Mouse (Mus musculus): Measurements from ENCODE around the gene Tmub2. TPM values are rescaled to one million over a fixed set of nuclear protein-coding genes. Genes with fewer than 3 reads are reported as not detected.

The Tmub2 gene
- polyA plus RNA-seq, 1 experiment from 2014 or later, result 36.4 TPM

- ATAC-seq (replicated peaks; ENCODE audit: insufficient number of reproducible peaks, insufficient read depth, low FRiP score, low read depth), result no peak
- Histone ChIP-seq H3K9ac (0 out of 2 replicates have a peak overlapping the region, but pooled peaks have one; percentile 55), H3K4me1 (replicated peaks) (peaks cover 27% of the 10 kb centered on the region), H3K4me2 (peak overlapping the region; percentile 77), H3K36me3 (peaks cover 58% of the 10 kb centered on the region), H3K27me3 (no peaks in the 10 kb centered on the region), H3K27ac (peak overlapping the region; percentile 74; the same call in 1 of the 2 replicates), H3K4me3 (peak overlapping the region; percentile 51), H3K9me3 (replicated peaks) (no peaks in the 10 kb centered on the region)
- 82% methylated on average over 22 of the region's 22 CpGs for WGBS
Observed at GRCm38 (mm10) chr11:102309821-102310617, 25.3 kb downstream of the Tmub2 start.

- H3K9ac ChIP-seq, result no peak overlapping the region; the same call in 1 of the 2 replicates
- no peaks in the 10 kb centered on the region for H3K27me3 ChIP-seq
- H3K27ac ChIP-seq, result no peak overlapping the region
- ATAC-seq (replicated peaks; ENCODE audit: insufficient number of reproducible peaks, insufficient read depth, low FRiP score, low read depth), result no peak
- H3K4me3 ChIP-seq, result no peak overlapping the region
- WGBS, result 48% methylated on average over 37 of the region's 38 CpGs
- peaks cover 62% of the 10 kb centered on the region for H3K36me3 ChIP-seq
- no peak overlapping the region for H3K4me2 ChIP-seq
- H3K4me1 ChIP-seq (replicated peaks), result peaks cover 37% of the 10 kb centered on the region
- no peaks in the 10 kb centered on the region for H3K9me3 ChIP-seq (replicated peaks)
Observed at GRCm38 (mm10) chr11:102310768-102311695, 26.3 kb downstream of the Tmub2 start.

GRCm38 (mm10) chr11:102311966-102312365, 27.2 kb downstream of the Tmub2 start:
- H3K4me3 ChIP-seq, result no peak overlapping the region
- no peaks in the 10 kb centered on the region for H3K27me3 ChIP-seq
- H3K4me2 ChIP-seq, result no peak overlapping the region
- WGBS, result 88% methylated on average over 4 of the region's 4 CpGs
- peaks cover 42% of the 10 kb centered on the region for H3K4me1 ChIP-seq (replicated peaks)
- H3K27ac ChIP-seq, result no peak overlapping the region
- H3K9me3 ChIP-seq (replicated peaks), result no peaks in the 10 kb centered on the region
- no peak overlapping the region for H3K9ac ChIP-seq
- H3K36me3 ChIP-seq, result peaks cover 53% of the 10 kb centered on the region
- no peak for ATAC-seq (replicated peaks; ENCODE audit: insufficient number of reproducible peaks, insufficient read depth, low FRiP score, low read depth)

GRCm38 (mm10) chr11:102312586-102312985, 27.9 kb downstream of the Tmub2 start:
- Histone ChIP-seq H3K27ac (no peak overlapping the region), H3K4me3 (no peak overlapping the region), H3K4me1 (replicated peaks) (peaks cover 42% of the 10 kb centered on the region), H3K4me2 (no peak overlapping the region), H3K9ac (no peak overlapping the region), H3K36me3 (peaks cover 47% of the 10 kb centered on the region), H3K9me3 (replicated peaks) (no peaks in the 10 kb centered on the region), H3K27me3 (no peaks in the 10 kb centered on the region)
- WGBS, result 90% methylated on average over 6 of the region's 6 CpGs
- no peak for ATAC-seq (replicated peaks; ENCODE audit: insufficient number of reproducible peaks, insufficient read depth, low FRiP score, low read depth)

GRCm38 (mm10) chr11:102314321-102314720, 29.6 kb downstream of the Tmub2 start:
- Histone ChIP-seq H3K4me1 (replicated peaks) (peaks cover 35% of the 10 kb centered on the region), H3K27me3 (no peaks in the 10 kb centered on the region), H3K27ac (no peak overlapping the region), H3K4me2 (no peak overlapping the region), H3K36me3 (peaks cover 40% of the 10 kb centered on the region), H3K9ac (no peak overlapping the region), H3K9me3 (replicated peaks) (no peaks in the 10 kb centered on the region), H3K4me3 (no peak overlapping the region)
- WGBS, result 87% methylated on average over 12 of the region's 12 CpGs
- no peak for ATAC-seq (replicated peaks; ENCODE audit: insufficient number of reproducible peaks, insufficient read depth, low FRiP score, low read depth)

- ATAC-seq (replicated peaks; ENCODE audit: insufficient number of reproducible peaks, insufficient read depth, low FRiP score, low read depth), result no peak
- Histone ChIP-seq H3K9me3 (replicated peaks) (no peaks in the 10 kb centered on the region), H3K4me2 (peak overlapping the region; percentile 95), H3K4me3 (peak overlapping the region; percentile 99), H3K4me1 (replicated peaks) (peaks cover 27% of the 10 kb centered on the region), H3K27me3 (no peaks in the 10 kb centered on the region), H3K27ac (peak overlapping the region; percentile 100), H3K36me3 (peaks cover 34% of the 10 kb centered on the region), H3K9ac (peak overlapping the region; percentile 66)
- 16% methylated on average over 14 of the region's 14 CpGs for WGBS
Observed at GRCm38 (mm10) chr11:102315690-102316571, 31.2 kb downstream of the Tmub2 start.

DNA sequence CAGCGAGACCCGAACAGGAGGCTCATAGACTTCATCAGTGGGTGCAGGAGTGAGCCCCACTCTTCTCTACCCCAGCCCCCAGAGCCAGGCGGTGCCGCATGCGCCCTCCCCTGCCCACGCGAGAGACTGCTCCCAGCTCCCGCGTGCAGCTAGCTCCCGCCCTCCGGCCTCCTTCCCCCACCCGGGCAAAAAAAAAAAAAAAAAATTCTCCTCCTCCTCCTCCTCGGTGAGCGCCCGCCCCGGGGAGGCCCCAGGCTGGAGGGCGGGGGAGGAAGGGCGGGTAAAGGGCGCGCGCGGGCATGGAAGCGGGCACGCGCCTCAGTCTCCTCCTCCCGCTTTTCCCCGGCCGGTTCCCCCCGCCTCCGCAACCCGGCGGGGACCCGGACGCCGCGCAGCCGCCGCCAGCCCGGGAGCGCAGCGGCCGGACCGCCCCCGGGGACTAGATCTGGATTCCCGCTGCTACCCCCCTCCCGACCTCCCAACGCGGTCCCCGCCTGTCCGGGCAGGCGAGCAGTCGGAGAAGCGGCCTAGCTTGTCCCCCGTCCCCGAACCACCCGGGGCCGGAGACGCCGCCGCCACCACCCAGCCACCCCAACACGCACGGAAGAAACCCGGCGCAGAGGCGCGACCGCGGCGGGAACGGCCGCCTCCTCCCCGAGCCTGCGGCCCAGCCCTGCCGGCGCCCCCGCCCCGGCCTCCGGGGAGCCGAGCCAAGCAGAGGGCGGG, 32.0 kb downstream of the Tmub2 start:
- no peaks in the 10 kb centered on the region for H3K9me3 ChIP-seq (replicated peaks)
- H3K27me3 ChIP-seq, result no peaks in the 10 kb centered on the region
- peak overlapping the region; percentile 99 for H3K4me3 ChIP-seq
- under 1% methylated on average over 62 of the region's 80 CpGs for WGBS
- H3K4me1 ChIP-seq (replicated peaks), result peaks cover 24% of the 10 kb centered on the region
- peak overlapping the region; percentile 95 for H3K4me2 ChIP-seq
- H3K9ac ChIP-seq, result peak overlapping the region; percentile 100
- peaks cover 34% of the 10 kb centered on the region for H3K36me3 ChIP-seq
- peak overlapping the region; percentile 100 for H3K27ac ChIP-seq
- ATAC-seq (replicated peaks; ENCODE audit: insufficient number of reproducible peaks, insufficient read depth, low FRiP score, low read depth), result peak; percentile 19

- H3K27ac ChIP-seq, result peak overlapping the region; percentile 100
- under 1% methylated on average over 71 of the region's 87 CpGs for WGBS
- H3K4me1 ChIP-seq (replicated peaks), result peaks cover 24% of the 10 kb centered on the region
- H3K4me3 ChIP-seq, result peak overlapping the region; percentile 99
- peak overlapping the region; percentile 95 for H3K4me2 ChIP-seq
- no peaks in the 10 kb centered on the region for H3K27me3 ChIP-seq
- no peaks in the 10 kb centered on the region for H3K9me3 ChIP-seq (replicated peaks)
- H3K36me3 ChIP-seq, result peaks cover 29% of the 10 kb centered on the region
- H3K9ac ChIP-seq, result peak overlapping the region; percentile 100
- ATAC-seq (replicated peaks; ENCODE audit: insufficient number of reproducible peaks, insufficient read depth, low FRiP score, low read depth), result peak; percentile 7
Observed at GRCm38 (mm10) chr11:102317298-102317900, 32.7 kb downstream of the Tmub2 start.

- Histone ChIP-seq H3K4me3 (peak overlapping the region; percentile 99), H3K9me3 (replicated peaks) (no peaks in the 10 kb centered on the region), H3K27ac (peak overlapping the region; percentile 100), H3K9ac (peak overlapping the region; percentile 100), H3K36me3 (peaks cover 23% of the 10 kb centered on the region), H3K4me1 (replicated peaks) (peaks cover 24% of the 10 kb centered on the region), H3K27me3 (no peaks in the 10 kb centered on the region), H3K4me2 (peak overlapping the region; percentile 95)
- peak; percentile 68 for ATAC-seq (replicated peaks; ENCODE audit: insufficient number of reproducible peaks, insufficient read depth, low FRiP score, low read depth)
- under 1% methylated on average over 40 of the region's 77 CpGs for WGBS
Observed at GRCm38 (mm10) chr11:102317901-102318575, 33.3 kb downstream of the Tmub2 start.
